Mouse (Mus musculus) c-Kit-positive CD71-positive TER-119-positive erythroid progenitor cells, embryonic 14.5 days (primary cell): Measurements from ENCODE around the gene Tha1.
"Not testable (repeated sequence)": the region's sequence is repeated elsewhere in the genome, so short reads cannot be mapped to it uniquely, and the experiment has no call there.

ENCODE experiments used
- DNase-seq: peaks from one replicate; pipeline ENCODE4 v3.0.0-alpha.2; 2013; ENCODE audit warnings: low spot score

Gene Tha1

GRCm38 (mm10) chr11:117848271-117848984 lies 24.9 kb downstream of the Tha1 start:
- DNase-seq: no peak

DNA sequence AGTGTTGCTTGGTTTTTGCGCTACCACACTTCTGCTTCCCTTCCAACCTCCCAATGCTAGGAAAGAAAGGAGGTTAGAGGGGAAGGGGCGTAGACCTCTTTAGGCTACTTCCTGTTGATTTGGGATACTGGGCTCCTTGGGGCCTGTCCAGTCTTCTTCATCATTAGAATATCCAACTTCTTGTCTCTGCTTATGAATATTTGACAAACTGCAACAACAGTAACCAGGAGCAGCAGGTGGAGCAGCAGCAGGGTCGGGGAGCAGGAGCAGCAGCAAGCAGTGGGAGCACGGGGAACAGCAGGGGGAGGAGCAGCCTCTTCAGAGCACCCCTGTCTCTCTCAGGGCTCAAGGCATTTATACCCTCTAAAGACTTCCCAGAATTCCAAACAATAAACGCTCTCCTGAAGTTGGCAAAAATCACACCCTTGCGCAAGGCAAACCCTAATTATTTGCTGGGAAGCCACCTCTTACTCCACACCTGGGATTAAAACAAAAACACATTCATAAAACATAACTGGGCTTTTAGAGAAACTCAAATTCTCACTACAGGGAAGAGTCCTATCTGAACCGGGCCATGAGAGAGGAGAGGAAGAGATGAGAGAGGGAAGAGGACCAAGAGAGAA lies 25.6 kb downstream of the Tha1 start:
- no peak for DNase-seq

- DNase-seq: no peak
These were observed 26.6 kb downstream of the Tha1 start for GRCm38 (mm10) chr11:117846640-117847039.

- no peak for DNase-seq
These were observed 27.6 kb downstream of the Tha1 start for GRCm38 (mm10) chr11:117845651-117846050.

DNA sequence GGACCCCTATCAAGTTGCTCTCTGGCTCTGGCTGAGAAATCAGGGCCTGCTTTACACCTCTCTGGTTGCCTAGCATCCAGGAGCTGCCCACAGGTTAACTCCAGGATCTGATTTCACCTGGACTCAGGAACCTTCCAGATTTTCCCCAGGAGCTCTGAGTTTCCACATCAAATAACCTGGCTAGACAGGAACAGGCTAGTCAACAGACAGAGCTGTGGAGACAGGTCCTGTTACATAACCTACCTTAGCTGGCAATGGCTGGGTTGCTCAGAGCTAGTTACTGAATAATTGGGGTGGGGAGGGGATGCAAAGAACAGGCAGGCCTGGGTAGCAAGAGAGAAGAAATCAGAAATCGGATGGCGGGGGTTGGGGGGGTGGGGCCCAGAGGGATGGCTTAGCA lies 28.3 kb downstream of the Tha1 start:
- no peak for DNase-seq

- no peak for DNase-seq
These were observed 29.8 kb downstream of the Tha1 start for GRCm38 (mm10) chr11:117843434-117843833.

- DNase-seq: no peak
These were observed 32.4 kb downstream of the Tha1 start for GRCm38 (mm10) chr11:117840910-117841309.

DNA sequence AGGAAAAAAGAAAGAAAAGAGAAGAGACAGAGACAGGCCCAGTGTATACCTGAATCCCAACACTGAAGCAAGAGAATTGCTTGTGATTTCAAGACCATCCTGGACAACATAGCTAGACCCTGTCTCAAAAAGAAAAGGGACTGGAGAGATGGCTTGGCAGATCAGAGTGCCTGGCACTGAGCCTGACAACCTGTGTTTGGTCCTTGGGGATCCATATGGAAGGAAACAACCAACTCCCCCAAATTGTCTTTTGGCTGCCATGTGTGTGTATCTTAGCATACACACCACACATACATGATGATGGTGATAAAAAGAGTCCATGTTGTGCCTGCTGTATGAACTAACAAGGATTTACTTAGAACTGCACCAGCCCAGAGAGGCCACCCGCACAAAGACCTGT lies 34.3 kb downstream of the Tha1 start:
- no peak for DNase-seq

- DNase-seq: peak; percentile 81
These were observed 34.7 kb downstream of the Tha1 start for GRCm38 (mm10) chr11:117838572-117838971.

DNA sequence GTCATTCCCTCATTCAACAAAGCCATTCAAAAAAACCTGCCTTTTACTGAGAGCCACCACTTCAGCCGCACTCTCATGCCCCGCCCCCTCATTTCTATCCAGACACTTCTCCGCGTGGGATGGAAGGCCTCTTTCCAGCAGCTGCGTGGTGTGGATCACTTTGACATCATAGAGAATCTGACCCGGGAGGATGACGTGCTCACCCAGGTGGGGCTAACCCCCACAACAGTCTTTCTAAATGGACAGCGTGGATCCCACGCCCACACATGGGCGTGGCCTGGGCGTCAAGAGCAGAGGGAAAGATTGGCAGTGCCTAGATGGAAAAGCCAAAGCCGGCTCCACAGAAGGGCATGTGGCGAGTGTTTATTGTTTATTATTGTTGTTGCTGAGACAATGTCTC lies 37.0 kb downstream of the Tha1 start:
- DNase-seq: peak; percentile 78

GRCm38 (mm10) chr11:117834086-117834485 lies 39.2 kb downstream of the Tha1 start:
- DNase-seq: no peak

DNA sequence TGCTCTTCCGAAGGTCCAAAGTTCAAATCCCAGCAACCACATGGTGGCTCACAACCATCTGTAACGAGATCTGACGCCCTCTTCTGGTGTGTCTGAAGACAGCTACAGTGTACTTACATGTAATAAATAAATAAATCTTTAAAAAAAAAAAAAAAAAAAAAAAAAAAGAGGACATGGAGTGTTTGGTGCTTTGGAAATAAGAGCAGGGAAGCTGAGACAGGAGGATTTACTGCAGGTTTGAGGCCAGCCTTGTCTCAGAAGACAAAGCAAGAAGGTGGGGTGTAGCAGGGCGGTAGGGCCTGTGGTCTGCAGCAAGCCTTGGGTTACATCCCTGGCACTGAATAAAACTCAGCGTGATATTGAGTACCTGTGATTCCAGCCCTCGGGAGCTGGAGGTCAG lies 39.8 kb downstream of the Tha1 start:
- DNase-seq: not testable (repeated sequence)

GRCm38 (mm10) chr11:117832086-117832969 lies 41.0 kb downstream of the Tha1 start:
- DNase-seq: peak; percentile 94

- DNase-seq: no peak
These were observed 42.9 kb downstream of the Tha1 start for GRCm38 (mm10) chr11:117830401-117830800.

- no peak for DNase-seq
These were observed 43.5 kb downstream of the Tha1 start for GRCm38 (mm10) chr11:117829671-117830215.

GRCm38 (mm10) chr11:117828888-117829604 lies 44.2 kb downstream of the Tha1 start:
- DNase-seq: no peak

GRCm38 (mm10) chr11:117828149-117828887 lies 45.0 kb downstream of the Tha1 start:
- no peak for DNase-seq

DNA sequence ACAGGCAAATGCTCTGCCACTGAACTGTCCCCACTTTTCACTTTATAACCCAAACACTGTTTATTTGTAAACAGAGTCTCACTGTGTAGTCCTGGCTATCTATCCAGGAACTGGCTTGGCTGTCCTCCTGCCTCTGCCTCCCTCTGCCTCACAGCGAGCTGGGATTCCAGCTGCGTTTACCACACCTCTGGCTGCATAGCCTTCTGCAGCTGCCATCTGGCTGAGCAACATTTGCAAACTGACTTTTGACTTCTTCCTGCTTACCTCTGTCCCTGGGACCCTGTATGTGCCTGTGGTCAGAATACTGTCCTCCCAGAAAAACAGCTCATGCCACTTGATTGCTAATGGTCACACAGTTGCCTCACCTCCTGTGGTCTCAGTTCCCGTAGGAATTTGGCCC lies 45.9 kb downstream of the Tha1 start:
- no peak for DNase-seq

DNA sequence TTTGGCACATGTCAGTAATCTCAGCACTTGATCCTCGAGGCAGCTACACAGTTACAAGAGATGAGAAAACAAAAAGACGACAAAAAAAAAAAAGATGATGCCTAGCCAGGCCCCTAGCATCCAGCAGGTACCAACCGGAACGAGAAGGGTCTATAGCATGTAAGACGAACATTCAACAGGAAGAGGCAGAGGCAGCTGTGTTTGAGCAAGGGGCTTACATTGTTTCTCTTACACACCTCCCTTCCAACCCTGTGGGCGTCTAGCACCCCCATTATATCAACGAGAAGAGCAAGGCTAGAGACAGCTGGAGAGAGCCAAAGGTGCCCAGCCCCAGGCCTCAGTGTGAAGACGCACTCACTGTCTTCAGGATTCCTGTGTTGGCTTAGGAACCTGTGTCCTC lies 46.4 kb downstream of the Tha1 start:
- no peak for DNase-seq

- DNase-seq: no peak
These were observed 47.1 kb downstream of the Tha1 start for GRCm38 (mm10) chr11:117826164-117826563.
